Mouse (Mus musculus) kidney, postnatal 36 days (tissue): Measurements from ENCODE around the gene Kcnh3.

Source experiments
- DNase-seq, 2 experiments: peaks; one replicate each; pipeline ENCODE4 v3.0.0; 2021 to 2022; ENCODE audit warnings: mixed read lengths in 2 of 2

Kcnh3 gene

GRCm38 (mm10) chr15:99224208-99224911 is at the start of gene Kcnh3:
Gene Kcnh3, plus strand, starts transcription at chr15:99224861.
- DNase-seq: peak; percentile 63 to 79

GRCm38 (mm10) chr15:99179639-99180038 is 45.0 kb upstream of the Kcnh3 start:
- DNase-seq: no peak

GRCm38 (mm10) chr15:99184217-99184914 is 40.3 kb upstream of the Kcnh3 start:
- no peak for DNase-seq

- no peak for DNase-seq
Observed at GRCm38 (mm10) chr15:99194358-99194757, 30.3 kb upstream of the Kcnh3 start.

- no peak for DNase-seq
Observed at GRCm38 (mm10) chr15:99195043-99195442, 29.6 kb upstream of the Kcnh3 start.

- peak; percentile 35 to 79 for DNase-seq
Observed at GRCm38 (mm10) chr15:99198761-99199160, 25.9 kb upstream of the Kcnh3 start.

- DNase-seq: no peak
Observed at GRCm38 (mm10) chr15:99205959-99206358, 18.7 kb upstream of the Kcnh3 start.

- no peak for DNase-seq
Observed at GRCm38 (mm10) chr15:99213183-99213582, 11.5 kb upstream of the Kcnh3 start.

GRCm38 (mm10) chr15:99214941-99215340 is 9.7 kb upstream of the Kcnh3 start:
- peak; percentile 46 to 67 for DNase-seq

- no peak for DNase-seq
Observed at GRCm38 (mm10) chr15:99215741-99216463, 8.8 kb upstream of the Kcnh3 start.

GRCm38 (mm10) chr15:99217630-99218029 is 7.0 kb upstream of the Kcnh3 start:
- no peak for DNase-seq

- no peak for DNase-seq
Observed at GRCm38 (mm10) chr15:99221315-99221952, 3.2 kb upstream of the Kcnh3 start.

GRCm38 (mm10) chr15:99222794-99223584 is 1.7 kb upstream of the Kcnh3 start:
- DNase-seq: no peak

GRCm38 (mm10) chr15:99223585-99224207 is 965 bp upstream of the Kcnh3 start:
- peak; percentile 27 to 58 for DNase-seq

GRCm38 (mm10) chr15:99225081-99225810 is 585 bp downstream of the Kcnh3 start:
- DNase-seq: peak in 1 of 2 experiments; percentile 19

- DNase-seq: no peak
Observed at GRCm38 (mm10) chr15:99226090-99226489, 1.4 kb downstream of the Kcnh3 start.

GRCm38 (mm10) chr15:99231998-99232397 is 7.3 kb downstream of the Kcnh3 start:
- no peak for DNase-seq

GRCm38 (mm10) chr15:99233719-99234118 is 9.1 kb downstream of the Kcnh3 start:
- no peak for DNase-seq

GRCm38 (mm10) chr15:99234326-99235010 is 9.8 kb downstream of the Kcnh3 start:
- no peak for DNase-seq

GRCm38 (mm10) chr15:99238006-99238405 is 13.3 kb downstream of the Kcnh3 start:
- no peak for DNase-seq
